1 mouse cellular context compared by ENCODE assay signal in the genomic region with DNA sequence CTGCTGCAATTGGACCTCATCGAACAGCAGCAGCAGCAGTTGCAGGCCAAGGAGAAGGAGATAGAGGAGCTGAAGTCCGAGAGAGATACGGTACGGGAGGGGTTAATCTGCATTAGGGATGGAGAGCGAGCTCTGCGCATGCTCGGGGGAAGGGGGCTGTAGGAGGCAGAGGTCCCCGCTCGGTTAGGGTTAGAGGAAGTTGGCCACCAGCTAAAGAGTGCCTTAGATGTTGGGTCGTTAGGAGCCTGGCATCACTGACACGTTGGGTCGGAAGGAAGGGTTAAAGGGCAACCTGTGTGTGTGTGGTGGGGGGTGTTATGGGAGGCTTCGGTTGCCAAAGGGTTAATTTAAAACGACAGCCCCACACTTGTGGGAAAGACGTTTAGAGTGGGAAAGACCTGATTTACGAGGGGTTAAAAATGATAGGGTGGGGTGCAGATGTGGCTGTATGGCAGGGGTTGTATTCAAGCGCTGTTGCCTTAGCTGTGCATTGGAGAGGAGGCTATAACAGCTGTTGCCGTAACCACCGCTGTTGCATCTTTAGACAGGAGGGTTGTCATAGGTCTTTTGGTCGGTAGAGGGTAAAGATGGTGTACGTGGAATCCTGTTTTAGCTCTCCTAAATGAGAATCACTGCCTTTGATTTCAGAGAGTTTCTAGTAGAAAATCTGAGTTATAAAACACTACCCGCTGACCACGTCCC.
TF ChIP-seq lines count a peak whose summit lies in the region.

No protein-coding gene starts in this region.

TF ChIP-seq in myocyte, 11 proteins besides CTCF, POLR2A, EP300 and RAD21:
- TF ChIP-seq POLR2AphosphoS2 (IDR thresholded peaks at IDR 0.05; ENCODE audit: insufficient read length, low read depth) = peak; percentile 65
- peak in 2 of 3 experiments; percentile 19 to 49 for TF ChIP-seq MYOD1 (IDR thresholded peaks at IDR 0.05; ENCODE audit: control insufficient read depth in 1 of 3, insufficient read length in 2 of 3, low read depth in 2 of 3)
- TF ChIP-seq TCF12 (IDR thresholded peaks at IDR 0.05; ENCODE audit: insufficient read depth, poor library complexity, severe bottlenecking) = no peak
